Mouse (Mus musculus) brown adipose tissue, adult 24 weeks (tissue): ENCODE data around the gene Nmrk1. TPM values are rescaled to one million over a fixed set of nuclear protein-coding genes. Genes with fewer than 3 reads are reported as not detected.

Experiments used
- H3K27ac ChIP-seq: fragments of 200-500 bp; replicated peaks from 2 replicates; pipeline ENCODE4 v1.5.1; 2012; ENCODE audit warnings: low read depth, mild to moderate bottlenecking, low read length
- H3K4me1 ChIP-seq: fragments of 200-500 bp; 2 replicates; pipeline ENCODE4 v1.6.1; 2012; ENCODE audit warnings: low read length, mixed read lengths; ENCODE audit not compliant: control insufficient read depth, insufficient read depth, insufficient read length
- H3K4me3 ChIP-seq: fragments of 200-500 bp; 2 replicates; pipeline ENCODE4 v1.5.1; 2012; ENCODE audit warnings: low read depth, mild to moderate bottlenecking, low read length, moderate library complexity; ENCODE audit not compliant: insufficient read depth
- polyA plus RNA-seq: library from polyadenylated mRNA; stranded (reverse); fragments of >200 nt; gene quantifications from 2 replicates; pipeline ENCODE4 v1.2.4, GENCODE M21; 2012; ENCODE audit not compliant: missing spikeins, insufficient read depth, insufficient read length

Nmrk1 gene
- polyA plus RNA-seq, 1 experiment, result 14.7 TPM

- H3K4me3 ChIP-seq, result no peak overlapping the region
- H3K27ac ChIP-seq, result no peak overlapping the region
- H3K4me1 ChIP-seq, result peaks cover 8% of the 10 kb centered on the region
Observed at GRCm38 (mm10) chr19:18598265-18598926, 33.4 kb upstream of the Nmrk1 start.

- H3K4me1 ChIP-seq, result peaks cover 8% of the 10 kb centered on the region
- no peak overlapping the region for H3K4me3 ChIP-seq
- peak overlapping the region; percentile 62 for H3K27ac ChIP-seq
Observed at GRCm38 (mm10) chr19:18599051-18599450, 32.7 kb upstream of the Nmrk1 start.

GRCm38 (mm10) chr19:18599650-18600049 is 32.1 kb upstream of the Nmrk1 start:
- Histone ChIP-seq H3K27ac (no peak overlapping the region; the same call in 1 of the 2 replicates), H3K4me1 (peaks cover 8% of the 10 kb centered on the region), H3K4me3 (no peak overlapping the region)

- Histone ChIP-seq H3K27ac (no peak overlapping the region), H3K4me1 (peaks cover 6% of the 10 kb centered on the region), H3K4me3 (no peak overlapping the region)
Observed at GRCm38 (mm10) chr19:18600611-18601010, 31.1 kb upstream of the Nmrk1 start.

- Histone ChIP-seq H3K4me3 (no peak overlapping the region), H3K4me1 (peaks cover 19% of the 10 kb centered on the region), H3K27ac (no peak overlapping the region)
Observed at GRCm38 (mm10) chr19:18603011-18603410, 28.7 kb upstream of the Nmrk1 start.

GRCm38 (mm10) chr19:18607907-18608306 is 23.8 kb upstream of the Nmrk1 start:
- Histone ChIP-seq H3K27ac (no peak overlapping the region), H3K4me3 (no peak overlapping the region), H3K4me1 (peaks cover 26% of the 10 kb centered on the region)

GRCm38 (mm10) chr19:18608975-18609374 is 22.8 kb upstream of the Nmrk1 start:
- Histone ChIP-seq H3K4me1 (peaks cover 32% of the 10 kb centered on the region), H3K4me3 (no peak overlapping the region), H3K27ac (no peak overlapping the region)

GRCm38 (mm10) chr19:18614337-18614736 is 17.4 kb upstream of the Nmrk1 start:
- Histone ChIP-seq H3K27ac (peak overlapping the region; percentile 73), H3K4me3 (no peak overlapping the region), H3K4me1 (peaks cover 32% of the 10 kb centered on the region)

GRCm38 (mm10) chr19:18615680-18616240 is 16.0 kb upstream of the Nmrk1 start:
- Histone ChIP-seq H3K4me1 (peaks cover 35% of the 10 kb centered on the region), H3K4me3 (peak overlapping the region; percentile 25; the same call in 1 of the 2 replicates), H3K27ac (peak overlapping the region; percentile 82)

GRCm38 (mm10) chr19:18617504-18617903 is 14.2 kb upstream of the Nmrk1 start:
- Histone ChIP-seq H3K4me3 (no peak overlapping the region), H3K4me1 (peaks cover 35% of the 10 kb centered on the region), H3K27ac (no peak overlapping the region)

GRCm38 (mm10) chr19:18619060-18619459 is 12.7 kb upstream of the Nmrk1 start:
- peak overlapping the region; percentile 0; the same call in 1 of the 2 replicates for H3K27ac ChIP-seq
- H3K4me3 ChIP-seq, result no peak overlapping the region
- peaks cover 40% of the 10 kb centered on the region for H3K4me1 ChIP-seq

- H3K27ac ChIP-seq, result 0 out of 2 replicates have a peak overlapping the region, but pooled peaks have one; percentile 12
- no peak overlapping the region for H3K4me3 ChIP-seq
- H3K4me1 ChIP-seq, result peaks cover 42% of the 10 kb centered on the region
Observed at GRCm38 (mm10) chr19:18619691-18620090, 12.1 kb upstream of the Nmrk1 start.

GRCm38 (mm10) chr19:18623894-18624293 is 7.9 kb upstream of the Nmrk1 start:
- peaks cover 36% of the 10 kb centered on the region for H3K4me1 ChIP-seq
- H3K27ac ChIP-seq, result no peak overlapping the region
- H3K4me3 ChIP-seq, result no peak overlapping the region

GRCm38 (mm10) chr19:18629589-18629988 is 2.2 kb upstream of the Nmrk1 start:
- Histone ChIP-seq H3K27ac (0 out of 2 replicates have a peak overlapping the region, but pooled peaks have one; percentile 20), H3K4me1 (peaks cover 14% of the 10 kb centered on the region; the same call in 1 of the 2 replicates), H3K4me3 (peak overlapping the region; percentile 20; the same call in 1 of the 2 replicates)

GRCm38 (mm10) chr19:18630221-18631119 is 1.3 kb upstream of the Nmrk1 start:
- peaks cover 11% of the 10 kb centered on the region; the same call in 1 of the 2 replicates for H3K4me1 ChIP-seq
- peak overlapping the region; percentile 87 for H3K27ac ChIP-seq
- H3K4me3 ChIP-seq, result peak overlapping the region; percentile 95
